Mouse (Mus musculus): ENCODE measurements around the gene Rhbg. TPM values are rescaled to one million over a fixed set of nuclear protein-coding genes. Genes with fewer than 3 reads are reported as not detected.
"Not testable (repeated sequence)": the region's sequence is repeated elsewhere in the genome, so short reads cannot be mapped to it uniquely, and the experiment has no call there.

Rhbg gene
- total and polyA plus RNA-seq, 2 experiments from 2014 or later = 0.41 to 1.0 TPM

DNA sequence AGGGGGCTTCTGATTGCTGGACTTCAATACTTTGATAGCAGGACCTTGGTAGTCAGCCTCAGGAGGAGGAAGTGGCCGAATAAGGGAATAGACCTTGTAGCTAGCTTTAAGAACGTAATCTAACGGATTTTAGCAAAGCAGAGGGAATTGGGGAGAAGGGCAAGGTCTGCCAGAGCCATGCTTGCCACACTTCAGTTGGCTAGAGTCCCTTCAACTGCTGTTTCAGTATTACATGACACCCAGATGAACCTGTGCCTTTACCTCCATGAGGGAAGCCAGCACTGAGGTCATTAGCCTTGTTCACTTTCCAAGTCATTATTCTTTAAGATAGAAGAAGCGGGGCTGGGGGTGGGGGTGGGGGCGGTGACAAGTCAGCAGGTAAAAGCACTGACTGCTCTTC lies 14.5 kb upstream of the Rhbg start:
- no peaks in the 10 kb centered on the region for H3K9me3 ChIP-seq (ENCODE audit: low read length)
- H3K27me3 ChIP-seq (ENCODE audit: insufficient read depth, low read length) = no peaks in the 10 kb centered on the region
- H3K4me3 ChIP-seq (ENCODE audit: low read depth, low read length) = no peak overlapping the region
- no peak for DNase-seq (ENCODE audit: low spot score)
- no peak overlapping the region for H3K4me2 ChIP-seq (ENCODE audit: low read depth, low read length, poor library complexity, severe bottlenecking)
- no peak for ATAC-seq (ENCODE audit: low FRiP score)
- no peaks in the 10 kb centered on the region for H3K4me1 ChIP-seq (ENCODE audit: insufficient read depth, low read length)
- 87% methylated on average over 5 of the region's 5 CpGs for WGBS
- no peaks in the 10 kb centered on the region for H3K36me3 ChIP-seq (ENCODE audit: insufficient read depth, low read length)
- H3K9ac ChIP-seq (replicated peaks; ENCODE audit: low read length, poor library complexity, severe bottlenecking) = no peak overlapping the region
- TF ChIP-seq CTCF (IDR thresholded peaks at IDR 0.05) = no peak
- no peak overlapping the region for H3K27ac ChIP-seq (ENCODE audit: low read depth, low read length)

DNA sequence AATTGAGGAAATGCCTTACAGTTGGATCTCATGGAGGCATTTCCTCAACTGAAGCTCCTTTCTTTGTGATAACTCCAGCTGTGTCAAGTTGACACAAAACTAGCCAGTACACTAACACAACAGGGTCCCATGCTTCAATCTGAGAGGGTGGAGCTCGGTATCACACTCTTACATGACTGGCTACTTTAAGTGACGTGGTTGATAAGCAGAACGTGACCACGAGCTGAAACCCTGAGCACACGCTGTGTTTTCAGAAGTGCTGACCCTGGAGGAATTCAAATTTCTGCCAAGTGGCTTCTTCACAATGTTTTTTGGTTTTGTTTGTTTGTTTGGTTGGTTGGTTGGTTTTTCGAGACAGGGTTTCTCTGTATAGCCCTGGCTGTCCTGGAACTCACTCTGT lies 13.5 kb upstream of the Rhbg start:
- H3K4me2 ChIP-seq (ENCODE audit: low read depth, low read length, poor library complexity, severe bottlenecking); H3K27ac ChIP-seq (ENCODE audit: low read depth, low read length); ATAC-seq (ENCODE audit: low FRiP score); H3K9me3 ChIP-seq (ENCODE audit: low read length); H3K4me1 ChIP-seq (ENCODE audit: insufficient read depth, low read length); H3K27me3 ChIP-seq (ENCODE audit: insufficient read depth, low read length); H3K4me3 ChIP-seq (ENCODE audit: low read depth, low read length); DNase-seq (ENCODE audit: low spot score); H3K9ac ChIP-seq (replicated peaks; ENCODE audit: low read length, poor library complexity, severe bottlenecking); H3K36me3 ChIP-seq (ENCODE audit: insufficient read depth, low read length): not testable (repeated sequence)
- 79% methylated on average over 6 of the region's 6 CpGs for WGBS

- ATAC-seq (ENCODE audit: low FRiP score) (no peak), DNase-seq (ENCODE audit: low spot score) (no peak)
- H3K4me2 ChIP-seq (ENCODE audit: low read depth, low read length, poor library complexity, severe bottlenecking) = no peak overlapping the region
- no peaks in the 10 kb centered on the region for H3K4me1 ChIP-seq (ENCODE audit: insufficient read depth, low read length)
- H3K27me3 ChIP-seq (ENCODE audit: insufficient read depth, low read length) = no peaks in the 10 kb centered on the region
- H3K4me3 ChIP-seq (ENCODE audit: low read depth, low read length) = no peak overlapping the region
- H3K36me3 ChIP-seq (ENCODE audit: insufficient read depth, low read length) = no peaks in the 10 kb centered on the region
- H3K27ac ChIP-seq (ENCODE audit: low read depth, low read length) = no peak overlapping the region
- no peak overlapping the region for H3K9ac ChIP-seq (replicated peaks; ENCODE audit: low read length, poor library complexity, severe bottlenecking)
- TF ChIP-seq CTCF (IDR thresholded peaks at IDR 0.05) = no peak
- no peaks in the 10 kb centered on the region for H3K9me3 ChIP-seq (ENCODE audit: low read length)
- WGBS = 80% methylated on average over 3 of the region's 3 CpGs
These were observed 7.8 kb upstream of the Rhbg start for GRCm38 (mm10) chr3:88262346-88262745.

DNA sequence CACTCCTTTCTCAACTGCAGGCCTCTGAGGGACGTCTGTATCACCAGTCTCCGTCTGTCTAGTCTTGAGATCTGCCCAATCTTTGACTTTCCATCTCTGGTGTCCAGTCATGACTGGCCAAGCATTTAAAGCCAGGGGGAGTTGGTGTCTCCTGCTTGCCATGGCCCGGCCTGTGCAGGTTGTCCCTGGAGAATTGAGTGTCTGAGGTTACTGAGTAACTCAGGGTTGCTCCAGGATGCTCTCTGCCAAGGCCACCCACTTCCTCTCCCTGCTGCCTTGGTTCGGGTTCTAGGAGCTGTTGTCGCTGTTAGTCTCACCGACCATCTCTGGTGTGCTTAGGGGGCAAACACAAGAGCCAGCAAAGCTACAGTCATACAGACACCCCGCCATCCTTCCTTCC lies 1.9 kb upstream of the Rhbg start:
- no peak for DNase-seq (ENCODE audit: low spot score)
- WGBS = 75% methylated on average over 7 of the region's 7 CpGs
- H3K4me3 ChIP-seq (ENCODE audit: low read depth, low read length) = no peak overlapping the region
- peaks cover 24% of the 10 kb centered on the region for H3K27me3 ChIP-seq (ENCODE audit: insufficient read depth, low read length)
- no peak overlapping the region for H3K9ac ChIP-seq (replicated peaks; ENCODE audit: low read length, poor library complexity, severe bottlenecking)
- no peaks in the 10 kb centered on the region for H3K9me3 ChIP-seq (ENCODE audit: low read length)
- no peak overlapping the region for H3K27ac ChIP-seq (ENCODE audit: low read depth, low read length)
- H3K4me1 ChIP-seq (ENCODE audit: insufficient read depth, low read length) = no peaks in the 10 kb centered on the region
- no peak overlapping the region for H3K4me2 ChIP-seq (ENCODE audit: low read depth, low read length, poor library complexity, severe bottlenecking)
- TF ChIP-seq CTCF (IDR thresholded peaks at IDR 0.05) = no peak
- no peaks in the 10 kb centered on the region for H3K36me3 ChIP-seq (ENCODE audit: insufficient read depth, low read length)
- ATAC-seq (ENCODE audit: low FRiP score) = no peak

GRCm38 (mm10) chr3:88255950-88256349 lies 1.4 kb upstream of the Rhbg start:
- Histone ChIP-seq H3K9ac (replicated peaks; ENCODE audit: low read length, poor library complexity, severe bottlenecking) (no peak overlapping the region), H3K27me3 (ENCODE audit: insufficient read depth, low read length) (peaks cover 24% of the 10 kb centered on the region), H3K4me2 (ENCODE audit: low read depth, low read length, poor library complexity, severe bottlenecking) (no peak overlapping the region), H3K36me3 (ENCODE audit: insufficient read depth, low read length) (no peaks in the 10 kb centered on the region), H3K4me3 (ENCODE audit: low read depth, low read length) (no peak overlapping the region), H3K4me1 (ENCODE audit: insufficient read depth, low read length) (no peaks in the 10 kb centered on the region), H3K27ac (ENCODE audit: low read depth, low read length) (no peak overlapping the region), H3K9me3 (ENCODE audit: low read length) (no peaks in the 10 kb centered on the region)
- DNase-seq (ENCODE audit: low spot score) (no peak), ATAC-seq (ENCODE audit: low FRiP score) (no peak)
- TF ChIP-seq CTCF (IDR thresholded peaks at IDR 0.05) = no peak
- 82% methylated on average over 6 of the region's 6 CpGs for WGBS

DNA sequence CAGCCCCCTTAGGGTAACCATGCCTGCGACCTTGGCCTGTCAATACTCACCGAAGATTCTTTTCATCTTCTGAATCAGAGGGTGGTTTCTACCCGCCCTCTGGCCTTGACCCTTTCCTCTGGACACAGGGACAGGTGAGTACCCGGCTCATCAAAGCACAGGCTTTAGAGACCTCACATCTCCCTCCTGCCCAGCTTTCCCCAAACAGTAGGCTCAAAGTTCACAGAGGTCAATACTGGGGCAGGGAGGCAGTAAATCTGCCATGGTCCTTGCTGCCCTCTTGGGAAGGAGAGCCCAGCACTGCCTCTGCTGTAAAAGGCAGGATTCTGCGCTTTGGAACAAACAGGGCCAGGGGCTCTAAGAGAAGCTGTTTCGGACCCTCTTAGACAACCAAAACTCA lies 1.8 kb downstream of the Rhbg start:
- Histone ChIP-seq H3K4me3 (ENCODE audit: low read depth, low read length) (no peak overlapping the region), H3K4me2 (ENCODE audit: low read depth, low read length, poor library complexity, severe bottlenecking) (no peak overlapping the region), H3K9ac (replicated peaks; ENCODE audit: low read length, poor library complexity, severe bottlenecking) (no peak overlapping the region), H3K36me3 (ENCODE audit: insufficient read depth, low read length) (no peaks in the 10 kb centered on the region), H3K27ac (ENCODE audit: low read depth, low read length) (no peak overlapping the region), H3K27me3 (ENCODE audit: insufficient read depth, low read length) (peaks cover 24% of the 10 kb centered on the region), H3K9me3 (ENCODE audit: low read length) (no peaks in the 10 kb centered on the region), H3K4me1 (ENCODE audit: insufficient read depth, low read length) (no peaks in the 10 kb centered on the region)
- ATAC-seq (ENCODE audit: low FRiP score) (no peak), DNase-seq (ENCODE audit: low spot score) (no peak)
- WGBS = 77% methylated on average over 6 of the region's 6 CpGs
- no peak for TF ChIP-seq CTCF (IDR thresholded peaks at IDR 0.05)

- TF ChIP-seq CTCF (IDR thresholded peaks at IDR 0.05) = no peak
- WGBS = 64% methylated on average over 11 of the region's 11 CpGs
- Histone ChIP-seq H3K4me3 (ENCODE audit: low read depth, low read length) (no peak overlapping the region), H3K9me3 (ENCODE audit: low read length) (no peaks in the 10 kb centered on the region), H3K4me2 (ENCODE audit: low read depth, low read length, poor library complexity, severe bottlenecking) (no peak overlapping the region), H3K36me3 (ENCODE audit: insufficient read depth, low read length) (no peaks in the 10 kb centered on the region), H3K27ac (ENCODE audit: low read depth, low read length) (no peak overlapping the region), H3K4me1 (ENCODE audit: insufficient read depth, low read length) (no peaks in the 10 kb centered on the region), H3K27me3 (ENCODE audit: insufficient read depth, low read length) (peaks cover 10% of the 10 kb centered on the region), H3K9ac (replicated peaks; ENCODE audit: low read length, poor library complexity, severe bottlenecking) (no peak overlapping the region)
- ATAC-seq (ENCODE audit: low FRiP score) = no peak
- DNase-seq (ENCODE audit: low spot score) = no peak
These were observed 6.1 kb downstream of the Rhbg start for GRCm38 (mm10) chr3:88248406-88248805.

Data from midbrain, postnatal 0 days (tissue).